ENCODE assay signal across 20 mouse cellular contexts in genomic region chr7:99533600-99533999, GRCm38 (mm10). TPM values are rescaled to one million over a fixed set of nuclear protein-coding genes. Genes with fewer than 3 reads are reported as not detected.
DNase-seq lines count a peak whose midpoint lies in the region; ATAC-seq and TF ChIP-seq lines count a peak whose summit lies in the region.
"Had no signal": no experiment of that assay in that cellular context is flagged by ENCODE, and none has a peak within 500 bp of the region (broad histone marks: within the 10 kb centered on the region; RNA-seq: fewer than 3 reads in every experiment).

No protein-coding gene starts in this region.

- no peak for TF ChIP-seq CTCF in midbrain, postnatal 0 days (IDR thresholded peaks at IDR 0.05)
- TF ChIP-seq CTCF in liver, embryonic 14.5 days (IDR thresholded peaks at IDR 0.05; ENCODE audit: low read depth) = no peak

- no peak overlapping the region for H3K9ac ChIP-seq in hindbrain, embryonic 14.5 days
- H3K9ac ChIP-seq in hindbrain, embryonic 16.5 days (ENCODE audit: low read depth, low read length) = no peak overlapping the region
- H3K9ac ChIP-seq in midbrain, postnatal 0 days (replicated peaks; ENCODE audit: low read length, poor library complexity, severe bottlenecking) = no peak overlapping the region
- H3K9ac ChIP-seq in midbrain, embryonic 15.5 days = no peak overlapping the region
- no peak overlapping the region for H3K9ac ChIP-seq in liver, embryonic 14.5 days (replicated peaks)
- H3K9ac ChIP-seq: forebrain, postnatal 0 days; heart, embryonic 12.5 days had no signal

- ATAC-seq in hindbrain, embryonic 14.5 days (ENCODE audit: low FRiP score) = no peak
- ATAC-seq in hindbrain, embryonic 16.5 days = no peak
- ATAC-seq in midbrain, postnatal 0 days (ENCODE audit: low FRiP score) = no peak
- no peak for ATAC-seq in midbrain, embryonic 15.5 days (replicated peaks)
- ATAC-seq in liver, embryonic 14.5 days (ENCODE audit: insufficient read depth) = no peak
- ATAC-seq: forebrain, postnatal 0 days had no signal

- H3K4me3 ChIP-seq in hindbrain, embryonic 14.5 days (replicated peaks; ENCODE audit: low read length) = no peak overlapping the region
- no peak overlapping the region for H3K4me3 ChIP-seq in hindbrain, embryonic 16.5 days (ENCODE audit: low read length)
- no peak overlapping the region for H3K4me3 ChIP-seq in midbrain, postnatal 0 days (ENCODE audit: low read depth, low read length)
- H3K4me3 ChIP-seq in midbrain, embryonic 15.5 days = no peak overlapping the region
- H3K4me3 ChIP-seq in liver, embryonic 14.5 days (ENCODE audit: insufficient read depth in 1 of 2, low read depth in 2 of 2, low read length in 2 of 2) = no peak overlapping the region
- H3K4me3 ChIP-seq: forebrain, embryonic 10.5 days; heart, embryonic 12.5 days had no signal

- no peaks in the 10 kb centered on the region for H3K27me3 ChIP-seq in hindbrain, embryonic 14.5 days (ENCODE audit: control insufficient read depth, insufficient read depth, low read length)
- no peaks in the 10 kb centered on the region for H3K27me3 ChIP-seq in hindbrain, embryonic 16.5 days (replicated peaks; ENCODE audit: control insufficient read depth, insufficient read depth, low read length)
- no peaks in the 10 kb centered on the region for H3K27me3 ChIP-seq in midbrain, postnatal 0 days (ENCODE audit: insufficient read depth, low read length)
- H3K27me3 ChIP-seq in midbrain, embryonic 15.5 days (replicated peaks) = no peaks in the 10 kb centered on the region
- no peaks in the 10 kb centered on the region for H3K27me3 ChIP-seq in liver, embryonic 14.5 days (ENCODE audit: control insufficient read depth, insufficient read depth, low read length)
- H3K27me3 ChIP-seq: heart, embryonic 12.5 days had no signal

- TF ChIP-seq EP300 in liver, embryonic 14.5 days (IDR thresholded peaks at IDR 0.05; ENCODE audit: low read depth) = no peak

- no peak overlapping the region for H3K4me2 ChIP-seq in hindbrain, embryonic 14.5 days (replicated peaks)
- H3K4me2 ChIP-seq in hindbrain, embryonic 16.5 days (ENCODE audit: low read length) = no peak overlapping the region
- H3K4me2 ChIP-seq in midbrain, postnatal 0 days (ENCODE audit: low read depth, low read length, poor library complexity, severe bottlenecking) = no peak overlapping the region
- H3K4me2 ChIP-seq in midbrain, embryonic 15.5 days = no peak overlapping the region
- H3K4me2 ChIP-seq in liver, embryonic 14.5 days (ENCODE audit: low read depth) = no peak overlapping the region
- H3K4me2 ChIP-seq: heart, embryonic 12.5 days had no signal

- 89% methylated on average over 7 of the region's 7 CpGs for WGBS in hindbrain, embryonic 14.5 days
- 88% methylated on average over 7 of the region's 7 CpGs for WGBS in hindbrain, embryonic 16.5 days
- 91% methylated on average over 7 of the region's 7 CpGs for WGBS in midbrain, postnatal 0 days
- 87% methylated on average over 7 of the region's 7 CpGs for WGBS in midbrain, embryonic 15.5 days
- WGBS in liver, embryonic 14.5 days (ENCODE audit: insufficient replicate concordance) = 77% methylated on average over 7 of the region's 7 CpGs

- H3K36me3 ChIP-seq in hindbrain, embryonic 14.5 days (replicated peaks; ENCODE audit: control insufficient read depth, insufficient read depth) = no peaks in the 10 kb centered on the region
- H3K36me3 ChIP-seq in hindbrain, embryonic 16.5 days (ENCODE audit: control insufficient read depth, insufficient read depth, low read length) = no peaks in the 10 kb centered on the region
- H3K36me3 ChIP-seq in midbrain, postnatal 0 days (ENCODE audit: insufficient read depth, low read length) = peaks cover 2% of the 10 kb centered on the region; the same call in 1 of the 2 replicates
- H3K36me3 ChIP-seq in midbrain, embryonic 15.5 days (replicated peaks) = no peaks in the 10 kb centered on the region
- no peaks in the 10 kb centered on the region; the same call in 1 of the 2 replicates for H3K36me3 ChIP-seq in liver, embryonic 14.5 days (replicated peaks; ENCODE audit: control insufficient read depth, insufficient read depth, low read depth)
- H3K36me3 ChIP-seq: forebrain, embryonic 10.5 days; heart, embryonic 12.5 days had no signal

- H3K27ac ChIP-seq in hindbrain, embryonic 14.5 days = peak overlapping the region; percentile 95; the same call in 1 of the 2 replicates
- H3K27ac ChIP-seq in hindbrain, embryonic 16.5 days (ENCODE audit: low read depth, low read length) = no peak overlapping the region
- peak overlapping the region; percentile 18; the same call in 1 of the 2 replicates for H3K27ac ChIP-seq in midbrain, postnatal 0 days (ENCODE audit: low read depth, low read length)
- no peak overlapping the region for H3K27ac ChIP-seq in midbrain, embryonic 15.5 days
- peak overlapping the region; percentile 87 for H3K27ac ChIP-seq in liver, embryonic 14.5 days
- H3K27ac ChIP-seq: stomach, postnatal 0 days had no signal

- no peaks in the 10 kb centered on the region for H3K9me3 ChIP-seq in hindbrain, embryonic 14.5 days (ENCODE audit: control insufficient read depth, low read length)
- H3K9me3 ChIP-seq in hindbrain, embryonic 16.5 days (ENCODE audit: control insufficient read depth, low read length) = no peaks in the 10 kb centered on the region
- no peaks in the 10 kb centered on the region for H3K9me3 ChIP-seq in midbrain, postnatal 0 days (ENCODE audit: low read length)
- no peaks in the 10 kb centered on the region for H3K9me3 ChIP-seq in midbrain, embryonic 15.5 days
- no peaks in the 10 kb centered on the region for H3K9me3 ChIP-seq in liver, embryonic 14.5 days (ENCODE audit: control insufficient read depth, low read length)
- H3K9me3 ChIP-seq: forebrain, embryonic 10.5 days; heart, embryonic 12.5 days had no signal

- no peak for DNase-seq in hindbrain, embryonic 14.5 days (ENCODE audit: low spot score)
- no peak for DNase-seq in midbrain, postnatal 0 days (ENCODE audit: low spot score)
- no peak for DNase-seq in liver, embryonic 14.5 days (ENCODE audit: low read depth in 3 of 3, low spot score in 3 of 3)
- no peak for DNase-seq in adrenal gland, postnatal 25 days
- no peak for DNase-seq in adrenal gland, adult 18-20 months (ENCODE audit: low spot score in 2 of 2)
- DNase-seq: adrenal gland, adult 2 months; B cell, adult 2 months; cerebellum, postnatal 36 days; forebrain, postnatal 0 days; gastrocnemius, postnatal 36 days; kidney, adult 18-20 months; kidney, postnatal 10 days; left cerebral cortex, postnatal 4 days; lung, postnatal 14 days; right cerebral cortex, postnatal 4 days had no signal

- H3K4me1 ChIP-seq in hindbrain, embryonic 14.5 days (replicated peaks; ENCODE audit: control insufficient read depth, insufficient read depth, low read length) = peaks cover 37% of the 10 kb centered on the region
- peaks cover 31% of the 10 kb centered on the region for H3K4me1 ChIP-seq in hindbrain, embryonic 16.5 days (ENCODE audit: control insufficient read depth, insufficient read depth, low read depth, low read length)
- peaks cover 22% of the 10 kb centered on the region for H3K4me1 ChIP-seq in midbrain, postnatal 0 days (ENCODE audit: insufficient read depth, low read length)
- peaks cover 38% of the 10 kb centered on the region for H3K4me1 ChIP-seq in midbrain, embryonic 15.5 days
- H3K4me1 ChIP-seq in liver, embryonic 14.5 days (replicated peaks; ENCODE audit: control insufficient read depth in 2 of 2, insufficient read depth in 2 of 2, low read length in 1 of 2) = peaks cover 63 to 77% of the 10 kb centered on the region in 2 experiments

RNA-seq across cellular contexts. Expression of gene Arrb1, which starts 1.7 kb away (rescaled TPM):
- polyA plus RNA-seq in hindbrain, embryonic 14.5 days (2014; fragmentation: Nextera tagmentation; extraction: Ambion mirVana) = 9.8 and 10.1 TPM in 2 replicates
- 17.4 and 19.8 TPM in 2 replicates for polyA plus RNA-seq in hindbrain, embryonic 16.5 days (2015; fragmentation: Nextera tagmentation; extraction: Ambion mirVana)
- 118 and 163 TPM in 2 replicates for total RNA-seq in midbrain, postnatal 0 days (2014; rRNA removed)
- polyA plus RNA-seq in midbrain, postnatal 0 days (2015; fragmentation: Nextera tagmentation; extraction: Ambion mirVana) = 14.2 and 15.0 TPM in 2 replicates
- 20.1 and 20.3 TPM in 2 replicates for polyA plus RNA-seq in midbrain, embryonic 15.5 days (2015; fragmentation: Nextera tagmentation; extraction: Ambion mirVana)
- 234 and 235 TPM in 2 replicates for polyA plus RNA-seq in liver, embryonic 14.5 days (2012; rRNA removed)
- polyA plus RNA-seq in liver, embryonic 14.5 days (2014; fragmentation: Nextera tagmentation; extraction: Ambion mirVana) = 30.1 and 36.4 TPM in 2 replicates
- total RNA-seq in adrenal gland, postnatal 25 days (2021) = 43.9 and 69.0 TPM in 2 replicates
- 10 to 100 TPM; 38.3 to 43.6 TPM for total RNA-seq in adrenal gland, adult 18-20 months (2021)

RNA-seq across cellular contexts. Expression of gene Rps3, which starts 50.1 kb away (rescaled TPM):
- 445 and 515 TPM in 2 replicates for polyA plus RNA-seq in hindbrain, embryonic 14.5 days (2014; fragmentation: Nextera tagmentation; extraction: Ambion mirVana)
- 398 and 428 TPM in 2 replicates for polyA plus RNA-seq in hindbrain, embryonic 16.5 days (2015; fragmentation: Nextera tagmentation; extraction: Ambion mirVana)
- 440 and 661 TPM in 2 replicates for total RNA-seq in midbrain, postnatal 0 days (2014; rRNA removed)
- 440 and 453 TPM in 2 replicates for polyA plus RNA-seq in midbrain, postnatal 0 days (2015; fragmentation: Nextera tagmentation; extraction: Ambion mirVana)
- polyA plus RNA-seq in midbrain, embryonic 15.5 days (2015; fragmentation: Nextera tagmentation; extraction: Ambion mirVana) = 382 and 405 TPM in 2 replicates
- polyA plus RNA-seq in liver, embryonic 14.5 days (2012; rRNA removed) = 697 and 811 TPM in 2 replicates
- 661 and 668 TPM in 2 replicates for polyA plus RNA-seq in liver, embryonic 14.5 days (2014; fragmentation: Nextera tagmentation; extraction: Ambion mirVana)
- 552 and 603 TPM in 2 replicates for total RNA-seq in adrenal gland, postnatal 25 days (2021)
- 100 to 1,000 TPM; 511 to 548 TPM for total RNA-seq in adrenal gland, adult 18-20 months (2021)

Comparison
In these comparisons a context has a peak if more than half of its experiments do, and no peak if none do; other contexts are left out.
1. H3K27ac ChIP-seq: peak in hindbrain, embryonic 14.5 days (single experiment), midbrain, postnatal 0 days (single experiment) and liver, embryonic 14.5 days (single experiment); none in hindbrain, embryonic 16.5 days (single experiment) and midbrain, embryonic 15.5 days (single experiment).